Mouse (Mus musculus): ENCODE data around the gene Smgc. TPM values are rescaled to one million over a fixed set of nuclear protein-coding genes. Genes with fewer than 3 reads are reported as not detected.
"Not testable (repeated sequence)": the region's sequence is repeated elsewhere in the genome, so short reads cannot be mapped to it uniquely, and the experiment has no call there.

The Smgc gene
- polyA plus RNA-seq (2011; ENCODE audit: insufficient read length, low read depth, missing spikeins) = not detected in 2 replicates

GRCm38 (mm10) chr15:91837965-91838364, at the start of gene Smgc:
Smgc (plus strand) TSS chr15:91838265.
- TF ChIP-seq POLR2A (IDR thresholded peaks at IDR 0.05; ENCODE audit: low read depth, low read length) (no peak), CTCF (IDR thresholded peaks at IDR 0.05; ENCODE audit: borderline replicate concordance, insufficient read depth, low read length) (no peak)
- Histone ChIP-seq H3K4me1 (ENCODE audit: control insufficient read depth, insufficient read depth, low read length) (no peaks in the 10 kb centered on the region), H3K4me3 (ENCODE audit: insufficient read depth, low read length) (no peak within 1 kb of the TSS), H3K27ac (ENCODE audit: insufficient read depth, low read length) (no peak within 1 kb of the TSS)

GRCm38 (mm10) chr15:91788338-91788737, 49.7 kb upstream of the Smgc start:
- TF ChIP-seq POLR2A (IDR thresholded peaks at IDR 0.05; ENCODE audit: low read depth, low read length) = no peak
- no peak for TF ChIP-seq CTCF (IDR thresholded peaks at IDR 0.05; ENCODE audit: borderline replicate concordance, insufficient read depth, low read length)
- Histone ChIP-seq H3K27ac (ENCODE audit: insufficient read depth, low read length) (no peak overlapping the region), H3K4me3 (ENCODE audit: insufficient read depth, low read length) (no peak overlapping the region), H3K4me1 (ENCODE audit: control insufficient read depth, insufficient read depth, low read length) (no peaks in the 10 kb centered on the region)

- TF ChIP-seq POLR2A (IDR thresholded peaks at IDR 0.05; ENCODE audit: low read depth, low read length) = no peak
- no peak for TF ChIP-seq CTCF (IDR thresholded peaks at IDR 0.05; ENCODE audit: borderline replicate concordance, insufficient read depth, low read length)
- no peak overlapping the region for H3K27ac ChIP-seq (ENCODE audit: insufficient read depth, low read length)
- no peaks in the 10 kb centered on the region for H3K4me1 ChIP-seq (ENCODE audit: control insufficient read depth, insufficient read depth, low read length)
- H3K4me3 ChIP-seq (ENCODE audit: insufficient read depth, low read length) = no peak overlapping the region
Measured at GRCm38 (mm10) chr15:91806463-91806862, 31.6 kb upstream of the Smgc start.

DNA sequence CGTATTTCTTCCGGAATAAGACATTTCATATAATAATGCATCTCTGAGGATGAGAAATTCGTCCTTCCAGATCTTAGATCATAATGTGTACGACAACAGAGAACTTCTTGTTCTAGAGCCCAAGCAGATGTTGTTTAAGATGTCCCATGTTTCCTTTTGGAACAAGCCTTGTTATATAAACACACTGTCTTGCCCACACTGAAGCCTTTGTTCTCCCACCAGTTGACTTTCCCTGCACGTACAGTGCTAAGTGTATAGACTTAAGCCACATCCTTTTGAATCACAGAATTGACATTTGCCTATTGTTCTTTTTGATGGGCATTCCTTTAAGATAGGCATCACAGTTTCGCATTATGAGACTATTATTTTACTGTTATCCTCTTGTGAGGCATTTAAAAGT, 2.7 kb upstream of the Smgc start:
- TF ChIP-seq POLR2A (IDR thresholded peaks at IDR 0.05; ENCODE audit: low read depth, low read length) (no peak), CTCF (IDR thresholded peaks at IDR 0.05; ENCODE audit: borderline replicate concordance, insufficient read depth, low read length) (no peak)
- Histone ChIP-seq H3K4me1 (ENCODE audit: control insufficient read depth, insufficient read depth, low read length) (no peaks in the 10 kb centered on the region), H3K27ac (ENCODE audit: insufficient read depth, low read length) (no peak overlapping the region), H3K4me3 (ENCODE audit: insufficient read depth, low read length) (no peak overlapping the region)

- H3K27ac ChIP-seq (ENCODE audit: insufficient read depth, low read length); H3K4me1 ChIP-seq (ENCODE audit: control insufficient read depth, insufficient read depth, low read length); H3K4me3 ChIP-seq (ENCODE audit: insufficient read depth, low read length): not testable (repeated sequence)
Measured at GRCm38 (mm10) chr15:91864130-91864529, 26.1 kb downstream of the Smgc start.

DNA sequence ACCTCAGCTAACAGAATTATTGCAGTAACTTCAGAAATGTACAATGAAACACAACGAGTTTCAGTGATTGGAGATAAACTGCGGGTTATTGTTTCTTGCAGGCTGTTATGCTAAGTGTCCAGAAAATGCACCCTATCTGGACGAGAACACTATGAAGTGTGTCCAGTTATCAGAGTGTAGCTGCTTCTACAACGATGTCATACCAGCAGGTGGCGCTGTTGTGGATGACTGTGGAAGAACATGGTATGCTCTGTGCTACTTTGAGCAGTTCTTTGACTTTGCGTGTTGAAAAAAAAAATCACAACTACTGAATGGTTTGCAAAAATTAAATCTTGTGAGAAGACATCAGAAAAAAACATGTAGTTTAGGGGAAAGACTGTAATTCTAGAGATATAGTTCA, 62.2 kb downstream of the Smgc start:
- Histone ChIP-seq H3K4me1 (ENCODE audit: control insufficient read depth, insufficient read depth, low read length) (no peaks in the 10 kb centered on the region), H3K27ac (ENCODE audit: insufficient read depth, low read length) (no peak overlapping the region), H3K4me3 (ENCODE audit: insufficient read depth, low read length) (no peak overlapping the region)
- TF ChIP-seq CTCF (IDR thresholded peaks at IDR 0.05; ENCODE audit: borderline replicate concordance, insufficient read depth, low read length) = no peak; the same call in 1 of the 2 replicates
- TF ChIP-seq POLR2A (IDR thresholded peaks at IDR 0.05; ENCODE audit: low read depth, low read length) = no peak

- not testable (repeated sequence) for H3K27ac ChIP-seq (ENCODE audit: insufficient read depth, low read length); H3K4me1 ChIP-seq (ENCODE audit: control insufficient read depth, insufficient read depth, low read length); H3K4me3 ChIP-seq (ENCODE audit: insufficient read depth, low read length)
Measured at GRCm38 (mm10) chr15:91907046-91907445, 69.0 kb downstream of the Smgc start.

Other genes starting within 250 kb of the Smgc start
- 29.8 and 35.0 TPM in 2 replicates for gene Lrrk2, start 165.1 kb upstream of the Smgc start, polyA plus RNA-seq (2011; ENCODE audit: insufficient read length, low read depth, missing spikeins)
- gene Cntn1, start 212.9 kb downstream of the Smgc start, polyA plus RNA-seq (2011; ENCODE audit: insufficient read length, low read depth, missing spikeins) = 0.12 and 0.40 TPM in 2 replicates